Mouse (Mus musculus) layer of hippocampus, adult 9-10 months (tissue): Measurements from ENCODE around the gene Gpr146.

Experiments used
- DNase-seq: peaks from one replicate; pipeline ENCODE4 v3.0.0; 2022; ENCODE audit warnings: low spot score

The Gpr146 gene

GRCm38 (mm10) chr5:139358653-139359052 is 18.8 kb upstream of the Gpr146 start:
- DNase-seq, result no peak

- no peak for DNase-seq
These were observed 18.3 kb upstream of the Gpr146 start for GRCm38 (mm10) chr5:139359244-139359643.

GRCm38 (mm10) chr5:139363858-139364257 is 13.6 kb upstream of the Gpr146 start:
- DNase-seq, result no peak

GRCm38 (mm10) chr5:139364260-139364910 is 13.1 kb upstream of the Gpr146 start:
- peak; percentile 93 for DNase-seq

- DNase-seq, result no peak
These were observed 12.5 kb upstream of the Gpr146 start for GRCm38 (mm10) chr5:139364911-139365571.

- DNase-seq, result no peak
These were observed 11.7 kb upstream of the Gpr146 start for GRCm38 (mm10) chr5:139365827-139366226.

- DNase-seq, result no peak
These were observed 11.0 kb upstream of the Gpr146 start for GRCm38 (mm10) chr5:139366484-139366883.

- DNase-seq, result no peak
These were observed 9.5 kb upstream of the Gpr146 start for GRCm38 (mm10) chr5:139367884-139368458.

- DNase-seq, result no peak
These were observed 8.7 kb upstream of the Gpr146 start for GRCm38 (mm10) chr5:139368638-139369320.

- DNase-seq, result no peak
These were observed 7.2 kb upstream of the Gpr146 start for GRCm38 (mm10) chr5:139370336-139370735.

GRCm38 (mm10) chr5:139371118-139371517 is 6.4 kb upstream of the Gpr146 start:
- DNase-seq, result no peak

- no peak for DNase-seq
These were observed 5.7 kb upstream of the Gpr146 start for GRCm38 (mm10) chr5:139371631-139372401.

- no peak for DNase-seq
These were observed 4.4 kb upstream of the Gpr146 start for GRCm38 (mm10) chr5:139373126-139373525.

- no peak for DNase-seq
These were observed 3.5 kb upstream of the Gpr146 start for GRCm38 (mm10) chr5:139373889-139374444.

GRCm38 (mm10) chr5:139374841-139375240 is 2.7 kb upstream of the Gpr146 start:
- DNase-seq, result no peak

- no peak for DNase-seq
These were observed 717 bp downstream of the Gpr146 start for GRCm38 (mm10) chr5:139378271-139378556.

GRCm38 (mm10) chr5:139378986-139379629 is 1.6 kb downstream of the Gpr146 start:
- no peak for DNase-seq

- no peak for DNase-seq
These were observed 2.4 kb downstream of the Gpr146 start for GRCm38 (mm10) chr5:139379771-139380384.

- DNase-seq, result peak; percentile 59
These were observed 3.1 kb downstream of the Gpr146 start for GRCm38 (mm10) chr5:139380385-139381248.
